Mouse (Mus musculus): Measurements from ENCODE around the gene Aatk. TPM values are rescaled to one million over a fixed set of nuclear protein-coding genes. Genes with fewer than 3 reads are reported as not detected.
A peak's percentile ranks its signal among the peaks of the same experiment; 100 is the strongest.

The Aatk gene
- polyA plus RNA-seq, 1 experiment from 2014 or later: 4.2 TPM

DNA sequence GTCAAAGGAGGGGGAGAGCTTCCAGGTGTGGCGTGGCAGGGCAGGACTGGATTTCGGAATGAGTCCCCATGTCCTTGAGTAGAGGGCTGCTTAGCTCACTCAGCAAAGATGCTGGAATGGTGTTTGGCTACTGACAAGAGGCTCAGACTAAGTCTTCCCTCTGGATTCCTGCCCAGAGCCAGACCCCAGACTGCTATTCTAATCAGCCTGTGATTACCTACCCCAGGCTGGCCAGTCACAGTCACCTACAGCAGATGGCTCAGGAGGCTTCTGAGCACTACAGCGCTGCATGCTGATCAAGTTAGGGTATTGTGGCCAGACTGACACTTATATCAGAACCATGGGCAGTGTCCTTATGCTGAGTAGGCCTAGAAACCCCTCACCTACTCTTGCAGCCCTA, 64.7 kb downstream of the Aatk start:
- 0 out of 2 replicates have a peak, but pooled peaks cover 17% of the 10 kb centered on the region for H3K36me3 ChIP-seq (ENCODE audit: control insufficient read depth, insufficient read depth, low read length)
- ATAC-seq (replicated peaks; ENCODE audit: low FRiP score, low TSS enrichment, low read depth): no peak
- no peaks in the 10 kb centered on the region for H3K27me3 ChIP-seq (replicated peaks; ENCODE audit: control insufficient read depth, insufficient read depth, low read length)
- 94% methylated on average over 3 of the region's 3 CpGs for WGBS
- H3K4me3 ChIP-seq (ENCODE audit: low read depth, low read length): no peak overlapping the region
- no peaks in the 10 kb centered on the region for H3K4me1 ChIP-seq (replicated peaks; ENCODE audit: control insufficient read depth, insufficient read depth, low read length)
- H3K27ac ChIP-seq (ENCODE audit: low read depth): no peak overlapping the region
- H3K9me3 ChIP-seq (ENCODE audit: control insufficient read depth, low read length): no peaks in the 10 kb centered on the region
- no peak overlapping the region for H3K4me2 ChIP-seq (ENCODE audit: low read length)
- no peak overlapping the region for H3K9ac ChIP-seq (ENCODE audit: low read length)
- DNase-seq (ENCODE audit: low spot score): no peak

DNA sequence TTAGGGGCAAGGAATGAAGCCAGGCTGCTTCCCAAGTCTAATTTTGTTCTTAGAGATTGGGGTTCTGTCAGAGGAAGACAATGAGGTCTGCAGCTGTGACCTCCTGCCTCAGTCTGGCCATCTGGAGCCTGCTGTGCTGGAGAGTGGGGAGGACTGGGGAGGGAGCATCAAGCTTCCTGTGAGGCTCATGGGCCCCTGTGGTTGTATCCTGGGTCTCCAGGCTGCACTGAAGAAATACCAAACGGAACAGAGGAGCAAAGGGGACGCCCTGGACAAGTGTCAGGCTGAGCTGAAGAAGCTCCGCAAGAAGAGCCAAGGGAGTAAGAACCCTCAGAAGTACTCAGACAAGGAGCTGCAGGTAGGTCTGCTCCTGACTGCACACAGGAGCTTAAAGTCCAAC, 65.2 kb downstream of the Aatk start:
- Histone ChIP-seq H3K27me3 (replicated peaks; ENCODE audit: control insufficient read depth, insufficient read depth, low read length) (no peaks in the 10 kb centered on the region), H3K9me3 (ENCODE audit: control insufficient read depth, low read length) (no peaks in the 10 kb centered on the region), H3K4me3 (ENCODE audit: low read depth, low read length) (no peak overlapping the region), H3K36me3 (ENCODE audit: control insufficient read depth, insufficient read depth, low read length) (0 out of 2 replicates have a peak, but pooled peaks cover 17% of the 10 kb centered on the region), H3K4me2 (ENCODE audit: low read length) (no peak overlapping the region), H3K4me1 (replicated peaks; ENCODE audit: control insufficient read depth, insufficient read depth, low read length) (no peaks in the 10 kb centered on the region), H3K27ac (ENCODE audit: low read depth) (no peak overlapping the region), H3K9ac (ENCODE audit: low read length) (no peak overlapping the region)
- DNase-seq (ENCODE audit: low spot score) (no peak), ATAC-seq (replicated peaks; ENCODE audit: low FRiP score, low TSS enrichment, low read depth) (no peak)
- 75% methylated on average over 3 of the region's 3 CpGs for WGBS

DNA sequence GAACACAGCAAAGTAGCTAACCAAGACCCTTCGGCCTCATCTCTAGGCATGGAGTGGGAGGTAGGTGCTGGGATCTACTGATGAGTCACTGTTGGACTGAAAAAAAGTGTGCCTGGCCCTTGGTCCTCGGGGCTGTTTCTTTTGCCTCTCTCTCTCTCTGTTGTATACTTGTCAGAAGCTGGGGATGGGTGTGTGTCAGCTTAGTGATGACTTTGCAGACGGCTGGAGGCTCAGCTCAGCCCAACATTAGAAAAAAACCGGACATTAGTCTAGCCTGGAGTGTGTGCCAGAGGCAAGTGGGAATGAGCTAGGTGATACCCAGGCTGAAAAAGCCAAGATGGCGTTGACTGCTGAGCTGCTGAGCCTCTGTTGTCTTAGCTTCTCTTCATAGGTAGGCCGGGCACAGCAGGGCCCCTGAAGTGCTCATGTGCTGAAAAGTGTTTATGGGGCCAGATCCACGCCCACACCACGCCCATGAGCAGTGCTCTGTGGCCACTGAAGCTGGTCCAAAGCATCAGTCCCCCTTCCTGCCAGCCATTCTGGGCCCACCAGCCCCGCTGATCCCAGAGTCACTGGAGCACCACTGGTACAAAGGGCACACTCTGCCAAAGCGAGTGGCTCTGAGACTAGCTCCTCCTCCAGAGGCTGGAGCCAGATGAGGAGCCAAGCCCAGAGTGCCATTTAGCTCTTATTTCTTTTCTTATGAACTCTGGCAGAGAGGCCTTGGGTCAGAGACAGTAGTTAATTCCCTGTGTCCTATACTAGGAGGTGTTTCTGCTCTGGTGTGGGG, 67.2 kb downstream of the Aatk start:
- H3K4me3 ChIP-seq (ENCODE audit: low read depth, low read length): no peak overlapping the region
- 74% methylated on average over 10 of the region's 10 CpGs for WGBS
- no peak for ATAC-seq (replicated peaks; ENCODE audit: low FRiP score, low TSS enrichment, low read depth)
- no peak overlapping the region for H3K27ac ChIP-seq (ENCODE audit: low read depth)
- 0 out of 2 replicates have a peak, but pooled peaks cover 17% of the 10 kb centered on the region for H3K36me3 ChIP-seq (ENCODE audit: control insufficient read depth, insufficient read depth, low read length)
- H3K9ac ChIP-seq (ENCODE audit: low read length): no peak overlapping the region
- H3K9me3 ChIP-seq (ENCODE audit: control insufficient read depth, low read length): no peaks in the 10 kb centered on the region
- H3K27me3 ChIP-seq (replicated peaks; ENCODE audit: control insufficient read depth, insufficient read depth, low read length): no peaks in the 10 kb centered on the region
- H3K4me1 ChIP-seq (replicated peaks; ENCODE audit: control insufficient read depth, insufficient read depth, low read length): no peaks in the 10 kb centered on the region
- no peak overlapping the region for H3K4me2 ChIP-seq (ENCODE audit: low read length)
- no peak for DNase-seq (ENCODE audit: low spot score)

DNA sequence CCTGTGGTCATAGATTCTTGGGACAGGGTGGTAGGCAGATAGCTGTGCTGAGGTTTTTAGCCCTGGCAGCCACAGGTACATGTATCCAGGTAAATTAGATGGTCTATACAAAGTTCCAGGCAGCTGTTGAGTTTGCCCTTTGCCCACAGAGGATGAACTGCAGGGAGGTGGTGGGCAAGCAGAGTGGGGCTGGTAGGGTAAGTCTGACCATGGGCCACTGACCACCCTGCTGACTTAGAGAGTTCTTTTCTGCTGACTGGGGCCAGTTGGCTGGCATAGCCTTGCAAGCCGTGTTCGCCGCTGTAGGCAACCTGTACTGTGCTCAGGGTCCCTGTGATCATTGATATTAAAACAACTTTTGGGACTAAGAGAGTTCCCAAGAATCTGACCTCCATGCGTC, 68.3 kb downstream of the Aatk start:
- WGBS: 93% methylated on average over 4 of the region's 4 CpGs
- no peak overlapping the region for H3K4me2 ChIP-seq (ENCODE audit: low read length)
- no peak overlapping the region for H3K4me3 ChIP-seq (ENCODE audit: low read depth, low read length)
- no peaks in the 10 kb centered on the region for H3K27me3 ChIP-seq (replicated peaks; ENCODE audit: control insufficient read depth, insufficient read depth, low read length)
- ATAC-seq (replicated peaks; ENCODE audit: low FRiP score, low TSS enrichment, low read depth) (no peak), DNase-seq (ENCODE audit: low spot score) (no peak)
- H3K9me3 ChIP-seq (ENCODE audit: control insufficient read depth, low read length): no peaks in the 10 kb centered on the region
- H3K27ac ChIP-seq (ENCODE audit: low read depth): no peak overlapping the region
- no peak overlapping the region for H3K9ac ChIP-seq (ENCODE audit: low read length)
- H3K4me1 ChIP-seq (replicated peaks; ENCODE audit: control insufficient read depth, insufficient read depth, low read length): no peaks in the 10 kb centered on the region
- H3K36me3 ChIP-seq (ENCODE audit: control insufficient read depth, insufficient read depth, low read length): 0 out of 2 replicates have a peak, but pooled peaks cover 15% of the 10 kb centered on the region

DNA sequence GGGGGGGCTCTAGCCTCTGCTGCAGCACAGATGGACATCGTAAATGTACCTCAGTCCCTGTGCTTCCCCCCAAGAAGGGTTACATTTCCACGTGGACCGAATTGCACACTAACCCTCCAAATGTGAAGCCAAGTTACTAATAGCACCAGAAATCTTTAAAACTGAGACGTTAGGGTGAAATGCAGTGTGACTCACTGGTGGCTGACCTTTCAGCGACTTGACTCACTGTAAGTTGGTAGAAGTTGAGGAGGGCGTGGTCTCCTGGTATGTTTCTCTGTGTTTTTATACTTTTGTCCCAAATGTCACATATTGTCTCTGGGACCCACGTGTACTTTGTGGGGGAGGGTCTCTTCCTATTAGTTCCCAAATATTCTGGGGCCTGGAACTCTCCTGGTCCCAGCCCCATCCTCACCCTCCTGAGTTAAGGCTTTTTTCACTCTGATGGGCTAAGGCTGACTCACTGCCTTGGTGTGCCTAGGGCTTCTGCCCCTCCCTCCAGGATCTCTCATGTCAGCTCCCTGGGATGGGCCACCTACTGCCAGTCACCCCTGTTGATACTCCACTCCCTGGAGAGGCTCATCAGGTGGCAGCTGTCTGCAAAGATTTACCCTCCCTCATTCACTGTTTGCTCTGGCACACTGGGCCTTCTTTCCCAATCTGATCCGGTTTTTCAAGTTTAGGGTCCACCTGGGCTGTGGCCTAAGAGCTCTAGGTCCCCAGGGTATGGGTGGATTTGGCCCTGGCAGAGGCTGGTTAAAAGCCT, 71.0 kb downstream of the Aatk start:
- Histone ChIP-seq H3K36me3 (ENCODE audit: control insufficient read depth, insufficient read depth, low read length) (no peaks in the 10 kb centered on the region), H3K27me3 (replicated peaks; ENCODE audit: control insufficient read depth, insufficient read depth, low read length) (no peaks in the 10 kb centered on the region), H3K4me1 (replicated peaks; ENCODE audit: control insufficient read depth, insufficient read depth, low read length) (no peaks in the 10 kb centered on the region), H3K4me2 (ENCODE audit: low read length) (no peak overlapping the region), H3K9me3 (ENCODE audit: control insufficient read depth, low read length) (no peaks in the 10 kb centered on the region), H3K9ac (ENCODE audit: low read length) (no peak overlapping the region), H3K4me3 (ENCODE audit: low read depth, low read length) (no peak overlapping the region), H3K27ac (ENCODE audit: low read depth) (peak overlapping the region; percentile 51)
- DNase-seq (ENCODE audit: low spot score) (peak; percentile 65), ATAC-seq (replicated peaks; ENCODE audit: low FRiP score, low TSS enrichment, low read depth) (peak; percentile 83)
- 63% methylated on average over 8 of the region's 8 CpGs for WGBS

DNA sequence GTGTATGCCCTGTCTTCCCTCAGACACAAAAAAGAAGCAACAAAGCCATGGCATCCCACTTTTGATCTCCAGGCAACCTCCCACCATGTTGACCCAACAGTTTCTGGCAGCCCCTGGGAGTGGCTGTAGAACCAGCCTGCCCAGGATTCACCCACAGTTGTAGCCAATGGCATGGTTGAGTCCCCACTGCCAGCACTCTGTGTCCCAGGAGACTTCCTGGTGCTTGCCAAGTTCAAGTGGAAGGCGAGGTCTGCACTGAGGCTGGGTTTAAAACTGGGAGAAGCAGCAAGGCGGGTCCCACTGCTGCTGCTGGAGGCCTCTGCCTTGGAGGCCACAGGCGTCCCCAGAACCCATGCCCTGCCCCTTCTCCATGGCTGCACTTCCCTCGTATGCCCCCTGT, 73.2 kb downstream of the Aatk start:
- H3K27ac ChIP-seq (ENCODE audit: low read depth): no peak overlapping the region
- peak; percentile 53 for DNase-seq (ENCODE audit: low spot score)

DNA sequence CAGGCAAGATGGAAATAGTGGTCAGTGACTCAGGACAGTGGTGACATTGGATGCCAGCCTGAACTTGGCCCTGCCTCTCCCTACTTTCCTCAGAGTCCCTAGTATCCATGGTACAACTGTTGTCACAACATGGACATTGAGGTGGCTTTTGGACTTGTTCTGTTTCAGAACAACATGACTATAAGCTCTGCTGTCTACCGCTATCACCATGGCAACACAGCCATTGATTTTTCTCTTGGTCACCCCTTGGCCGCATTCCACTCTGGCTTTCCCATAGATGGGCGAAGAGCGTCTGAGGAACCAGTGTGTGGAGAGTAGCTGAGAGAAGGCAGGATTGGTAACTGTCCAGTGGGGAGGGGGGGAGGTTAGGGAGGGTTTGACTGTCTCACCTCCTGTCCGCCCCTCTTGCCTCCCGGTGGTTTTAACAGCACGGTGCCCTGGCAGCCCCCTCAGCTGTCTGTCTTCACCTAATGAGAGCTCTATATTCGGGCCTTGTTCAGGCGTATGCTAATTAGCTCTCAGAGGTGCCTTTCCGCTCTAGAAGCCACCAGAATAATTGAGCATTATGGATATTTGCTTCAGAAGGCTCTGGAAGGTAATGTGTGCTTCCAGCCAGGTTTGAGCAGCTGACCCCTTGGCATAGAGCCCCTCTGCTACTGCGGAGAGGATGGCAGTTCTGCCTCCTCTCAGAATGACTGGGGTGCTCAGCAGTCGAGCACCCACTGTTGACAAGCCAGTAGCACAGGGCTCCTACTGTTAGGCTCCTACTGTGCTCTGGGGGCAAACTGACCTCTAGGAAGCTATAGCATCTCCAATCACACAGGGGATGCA, 76.7 kb downstream of the Aatk start:
- H3K4me1 ChIP-seq (replicated peaks; ENCODE audit: control insufficient read depth, insufficient read depth, low read length): no peaks in the 10 kb centered on the region
- no peak overlapping the region for H3K9ac ChIP-seq (ENCODE audit: low read length)
- 76% methylated on average over 12 of the region's 12 CpGs for WGBS
- no peak for ATAC-seq (replicated peaks; ENCODE audit: low FRiP score, low TSS enrichment, low read depth)
- no peak overlapping the region for H3K4me2 ChIP-seq (ENCODE audit: low read length)
- H3K27me3 ChIP-seq (replicated peaks; ENCODE audit: control insufficient read depth, insufficient read depth, low read length): no peaks in the 10 kb centered on the region
- H3K4me3 ChIP-seq (ENCODE audit: low read depth, low read length): no peak overlapping the region
- H3K9me3 ChIP-seq (ENCODE audit: control insufficient read depth, low read length): no peaks in the 10 kb centered on the region
- no peak for DNase-seq (ENCODE audit: low spot score)
- H3K36me3 ChIP-seq (ENCODE audit: control insufficient read depth, insufficient read depth, low read length): no peaks in the 10 kb centered on the region
- H3K27ac ChIP-seq (ENCODE audit: low read depth): no peak overlapping the region

More for the DNA sequence above, 73.2 kb downstream of the Aatk start:
- Histone ChIP-seq H3K4me1 (replicated peaks; ENCODE audit: control insufficient read depth, insufficient read depth, low read length) (no peaks in the 10 kb centered on the region), H3K9me3 (ENCODE audit: control insufficient read depth, low read length) (no peaks in the 10 kb centered on the region), H3K4me2 (ENCODE audit: low read length) (no peak overlapping the region), H3K9ac (ENCODE audit: low read length) (no peak overlapping the region), H3K27me3 (replicated peaks; ENCODE audit: control insufficient read depth, insufficient read depth, low read length) (no peaks in the 10 kb centered on the region), H3K4me3 (ENCODE audit: low read depth, low read length) (no peak overlapping the region), H3K36me3 (ENCODE audit: control insufficient read depth, insufficient read depth, low read length) (no peaks in the 10 kb centered on the region)
- 86% methylated on average over 4 of the region's 4 CpGs for WGBS
- no peak for ATAC-seq (replicated peaks; ENCODE audit: low FRiP score, low TSS enrichment, low read depth)

DNA sequence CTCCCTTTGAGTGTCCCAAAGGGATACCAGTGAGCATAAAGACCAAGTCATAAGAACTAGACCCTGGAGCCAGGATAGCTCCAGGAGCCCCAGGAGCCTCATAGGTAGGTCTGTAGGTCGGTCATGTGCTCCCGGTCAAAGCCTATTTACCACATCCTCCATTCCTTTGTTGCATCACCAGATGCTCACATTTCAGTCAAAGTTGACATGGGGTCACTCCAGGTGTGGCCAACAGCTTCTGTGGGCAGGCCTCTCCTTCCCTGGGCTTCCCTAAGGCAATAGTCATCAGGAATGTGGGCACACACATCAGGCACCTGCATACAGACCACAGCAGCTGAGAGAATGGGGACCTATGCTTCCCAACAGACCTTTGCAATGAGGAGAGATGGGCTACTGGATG, 79.1 kb downstream of the Aatk start:
- Histone ChIP-seq H3K27ac (ENCODE audit: low read depth) (no peak overlapping the region), H3K9ac (ENCODE audit: low read length) (no peak overlapping the region), H3K4me2 (ENCODE audit: low read length) (no peak overlapping the region), H3K9me3 (ENCODE audit: control insufficient read depth, low read length) (no peaks in the 10 kb centered on the region), H3K36me3 (ENCODE audit: control insufficient read depth, insufficient read depth, low read length) (0 out of 2 replicates have a peak, but pooled peaks cover 3% of the 10 kb centered on the region), H3K4me1 (replicated peaks; ENCODE audit: control insufficient read depth, insufficient read depth, low read length) (no peaks in the 10 kb centered on the region), H3K4me3 (ENCODE audit: low read depth, low read length) (no peak overlapping the region), H3K27me3 (replicated peaks; ENCODE audit: control insufficient read depth, insufficient read depth, low read length) (no peaks in the 10 kb centered on the region)
- 100% methylated on average over 2 of the region's 2 CpGs for WGBS
- ATAC-seq (replicated peaks; ENCODE audit: low FRiP score, low TSS enrichment, low read depth) (no peak), DNase-seq (ENCODE audit: low spot score) (no peak)

Measured in intestine, embryonic 14.5 days (tissue).